Mouse (Mus musculus) thymus, postnatal 14 days (tissue): ENCODE measurements at regions not wholly inside any gene's neighbourhood (a gene's known extent, or its start where the extent isn't known, plus 50 kb on each side); places are given as distances from the start of the nearest gene placed in this dataset.

ENCODE experiments used
- DNase-seq: peaks from one replicate; pipeline ENCODE4 v3.0.0; 2021

- no peak for DNase-seq
These were observed 66.2 kb downstream of the Car2 start for GRCm38 (mm10) chr3:14952169-14952729.

GRCm38 (mm10) chr3:14952951-14953350, 66.9 kb downstream of the Car2 start:
- no peak for DNase-seq

GRCm38 (mm10) chr3:14957481-14957880, 71.4 kb downstream of the Car2 start:
- DNase-seq = no peak

- no peak for DNase-seq
These were observed 72.2 kb downstream of the Car2 start for GRCm38 (mm10) chr3:14958277-14958676.

GRCm38 (mm10) chr3:14959586-14959985, 73.5 kb downstream of the Car2 start:
- DNase-seq = no peak

- DNase-seq = no peak
These were observed 78.7 kb downstream of the Car2 start for GRCm38 (mm10) chr3:14964795-14965194.

GRCm38 (mm10) chr3:14965438-14966044, 79.5 kb downstream of the Car2 start:
- no peak for DNase-seq

- no peak for DNase-seq
These were observed 81.2 kb downstream of the Car2 start for GRCm38 (mm10) chr3:14967235-14967634.

- no peak for DNase-seq
These were observed 82.3 kb downstream of the Car2 start for GRCm38 (mm10) chr3:14968345-14968744.

- no peak for DNase-seq
These were observed 83.6 kb downstream of the Car2 start for GRCm38 (mm10) chr3:14969698-14970097.

GRCm38 (mm10) chr3:14971647-14972046, 85.6 kb downstream of the Car2 start:
- DNase-seq = no peak

GRCm38 (mm10) chr3:14974758-14975157, 88.7 kb downstream of the Car2 start:
- DNase-seq = no peak

GRCm38 (mm10) chr3:14975203-14975602, 89.1 kb downstream of the Car2 start:
- no peak for DNase-seq

GRCm38 (mm10) chr3:14979116-14979613, 93.1 kb downstream of the Car2 start:
- DNase-seq = no peak

- DNase-seq = no peak
These were observed 103.6 kb downstream of the Car2 start for GRCm38 (mm10) chr3:14989635-14990034.

GRCm38 (mm10) chr3:14993936-14994335, 107.9 kb downstream of the Car2 start:
- DNase-seq = no peak

GRCm38 (mm10) chr3:14997241-14997640, 111.2 kb downstream of the Car2 start:
- no peak for DNase-seq

- no peak for DNase-seq
These were observed 112.4 kb downstream of the Car2 start for GRCm38 (mm10) chr3:14998521-14998920.

GRCm38 (mm10) chr3:14999411-14999810, 113.3 kb downstream of the Car2 start:
- DNase-seq = no peak

- no peak for DNase-seq
These were observed 113.8 kb downstream of the Car2 start for GRCm38 (mm10) chr3:14999914-15000313.

GRCm38 (mm10) chr3:15000657-15001056, 114.6 kb downstream of the Car2 start:
- DNase-seq = no peak

GRCm38 (mm10) chr3:15007821-15008220, 121.7 kb downstream of the Car2 start:
- no peak for DNase-seq

GRCm38 (mm10) chr3:15008501-15008900, 122.4 kb downstream of the Car2 start:
- DNase-seq = no peak

GRCm38 (mm10) chr3:15009747-15010146, 123.7 kb downstream of the Car2 start:
- no peak for DNase-seq

GRCm38 (mm10) chr3:15016621-15017020, 130.5 kb downstream of the Car2 start:
- DNase-seq = no peak
